Mouse (Mus musculus) liver, postnatal 0 days (tissue): Measurements from ENCODE around the gene Rmnd5a.

Source experiments
- CTCF ChIP-seq: sonication (generic); IDR thresholded peaks from 2 replicates; pipeline ENCODE4 v1.5.1; 2016; ENCODE audit warnings: antibody characterized with exemption, low read depth
- EP300 ChIP-seq: IDR thresholded peaks from 2 replicates; pipeline ENCODE4 v1.6.1; 2016; ENCODE audit warnings: antibody characterized with exemption, low read depth, mild to moderate bottlenecking

DNA sequence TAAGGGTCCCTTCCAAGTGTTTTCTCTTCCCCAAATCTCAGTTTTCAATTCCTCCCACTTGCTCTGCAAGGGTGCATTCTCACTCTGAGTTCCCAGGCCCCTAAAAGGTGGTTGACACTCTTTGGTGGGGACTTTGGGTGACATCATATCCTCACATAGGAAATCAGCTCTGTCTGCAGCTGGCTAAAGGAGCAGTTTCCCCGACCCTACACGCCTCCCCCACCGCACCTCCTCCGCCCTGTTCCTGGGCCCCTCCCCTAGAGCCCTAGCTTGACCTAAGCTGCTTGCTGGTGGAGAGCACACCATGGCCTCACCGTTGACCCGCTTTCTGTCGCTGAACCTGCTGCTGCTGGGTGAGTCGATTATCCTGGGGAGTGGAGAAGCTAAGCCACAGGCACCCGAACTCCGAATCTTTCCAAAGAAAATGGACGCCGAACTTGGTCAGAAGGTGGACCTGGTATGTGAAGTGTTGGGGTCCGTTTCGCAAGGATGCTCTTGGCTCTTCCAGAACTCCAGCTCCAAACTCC is 67.1 kb downstream of the Rmnd5a start, which contains the start of gene Cd8a:
- TF ChIP-seq CTCF (no peak), EP300 (no peak)
